Mouse (Mus musculus): ENCODE measurements at regions not wholly inside any gene's neighbourhood (a gene's known extent, or its start where the extent isn't known, plus 50 kb on each side); places are given as distances from the start of the nearest gene placed in this dataset.

GRCm38 (mm10) chr11:66789997-66790396 lies 121.8 kb upstream of the Pirt start:
- WGBS, result 60% methylated on average over 3 of the region's 3 CpGs
- Histone ChIP-seq H3K9me3 (0 out of 2 replicates have a peak, but pooled peaks cover 4% of the 10 kb centered on the region), H3K4me2 (replicated peaks) (no peak overlapping the region), H3K4me1 (replicated peaks) (no peaks in the 10 kb centered on the region), H3K27me3 (no peaks in the 10 kb centered on the region), H3K4me3 (replicated peaks) (no peak overlapping the region), H3K27ac (no peak overlapping the region), H3K9ac (replicated peaks) (no peak overlapping the region), H3K36me3 (no peaks in the 10 kb centered on the region)
- no peak for ATAC-seq

- Histone ChIP-seq H3K4me3 (replicated peaks) (no peak overlapping the region), H3K9ac (replicated peaks) (no peak overlapping the region), H3K4me2 (replicated peaks) (no peak overlapping the region), H3K27me3 (no peaks in the 10 kb centered on the region), H3K27ac (no peak overlapping the region), H3K9me3 (no peaks in the 10 kb centered on the region), H3K36me3 (no peaks in the 10 kb centered on the region), H3K4me1 (replicated peaks) (no peaks in the 10 kb centered on the region)
- WGBS, result 94% methylated on average over 5 of the region's 5 CpGs
- no peak for ATAC-seq
These were observed 104.9 kb upstream of the Pirt start for GRCm38 (mm10) chr11:66806887-66807286.

- peak; percentile 45; the same call in 1 of the 2 replicates for ATAC-seq
- no peak overlapping the region for H3K4me3 ChIP-seq (replicated peaks)
These were observed 98.5 kb upstream of the Pirt start for GRCm38 (mm10) chr11:66813310-66813709.

GRCm38 (mm10) chr11:66813731-66814130 lies 98.0 kb upstream of the Pirt start:
- ATAC-seq, result peak; percentile 43; the same call in 1 of the 2 replicates
- Histone ChIP-seq H3K4me2 (replicated peaks) (no peak overlapping the region), H3K4me1 (replicated peaks) (peaks cover 12% of the 10 kb centered on the region), H3K36me3 (no peaks in the 10 kb centered on the region), H3K27ac (peak overlapping the region; percentile 10; the same call in 1 of the 2 replicates), H3K9me3 (no peaks in the 10 kb centered on the region), H3K27me3 (no peaks in the 10 kb centered on the region), H3K4me3 (replicated peaks) (no peak overlapping the region), H3K9ac (replicated peaks) (no peak overlapping the region)
- 50% methylated on average over 4 of the region's 4 CpGs for WGBS

More at GRCm38 (mm10) chr11:66813310-66813709, 98.5 kb upstream of the Pirt start:
- no peaks in the 10 kb centered on the region for H3K9me3 ChIP-seq
- no peak overlapping the region for H3K4me2 ChIP-seq (replicated peaks)
- no peaks in the 10 kb centered on the region for H3K27me3 ChIP-seq
- no peaks in the 10 kb centered on the region for H3K36me3 ChIP-seq
- H3K9ac ChIP-seq (replicated peaks), result no peak overlapping the region
- WGBS, result 76% methylated on average over 5 of the region's 5 CpGs
- H3K27ac ChIP-seq, result peak overlapping the region; percentile 10; the same call in 1 of the 2 replicates
- H3K4me1 ChIP-seq (replicated peaks), result peaks cover 12% of the 10 kb centered on the region

- Histone ChIP-seq H3K4me2 (replicated peaks) (no peak overlapping the region), H3K4me1 (replicated peaks) (peaks cover 12% of the 10 kb centered on the region), H3K36me3 (no peaks in the 10 kb centered on the region), H3K9me3 (no peaks in the 10 kb centered on the region), H3K9ac (replicated peaks) (no peak overlapping the region), H3K4me3 (replicated peaks) (no peak overlapping the region), H3K27ac (no peak overlapping the region), H3K27me3 (no peaks in the 10 kb centered on the region; the same call in 1 of the 2 replicates)
- no peak for ATAC-seq
- 89% methylated on average over 5 of the region's 5 CpGs for WGBS
These were observed 75.9 kb upstream of the Pirt start for GRCm38 (mm10) chr11:66835864-66836263.

- no peaks in the 10 kb centered on the region for H3K9me3 ChIP-seq
- WGBS, result 76% methylated on average over 2 of the region's 2 CpGs
- H3K27me3 ChIP-seq, result no peaks in the 10 kb centered on the region; the same call in 1 of the 2 replicates
- peak; percentile 55; the same call in 1 of the 2 replicates for ATAC-seq
- H3K9ac ChIP-seq (replicated peaks), result no peak overlapping the region
- no peaks in the 10 kb centered on the region for H3K36me3 ChIP-seq
- H3K4me2 ChIP-seq (replicated peaks), result no peak overlapping the region
- H3K4me3 ChIP-seq (replicated peaks), result no peak overlapping the region
- peaks cover 12% of the 10 kb centered on the region for H3K4me1 ChIP-seq (replicated peaks)
- no peak overlapping the region for H3K27ac ChIP-seq
These were observed 75.0 kb upstream of the Pirt start for GRCm38 (mm10) chr11:66836633-66837380.

GRCm38 (mm10) chr11:66845238-66845637 lies 66.5 kb upstream of the Pirt start:
- no peak for ATAC-seq
- H3K27me3 ChIP-seq, result no peaks in the 10 kb centered on the region
- no peaks in the 10 kb centered on the region for H3K9me3 ChIP-seq
- peak overlapping the region; percentile 81 for H3K27ac ChIP-seq
- H3K4me2 ChIP-seq (replicated peaks), result no peak overlapping the region
- no peaks in the 10 kb centered on the region for H3K36me3 ChIP-seq
- H3K4me3 ChIP-seq (replicated peaks), result no peak overlapping the region
- H3K4me1 ChIP-seq (replicated peaks), result peaks cover 25% of the 10 kb centered on the region
- no peak overlapping the region for H3K9ac ChIP-seq (replicated peaks)

- Histone ChIP-seq H3K27ac (peak overlapping the region; percentile 81), H3K9me3 (no peaks in the 10 kb centered on the region), H3K4me3 (replicated peaks) (no peak overlapping the region), H3K9ac (replicated peaks) (no peak overlapping the region), H3K4me2 (replicated peaks) (no peak overlapping the region; the same call in 1 of the 2 replicates), H3K36me3 (no peaks in the 10 kb centered on the region), H3K27me3 (no peaks in the 10 kb centered on the region), H3K4me1 (replicated peaks) (peaks cover 25% of the 10 kb centered on the region)
- peak; percentile 97 for ATAC-seq
- 6% methylated on average over 9 of the region's 9 CpGs for WGBS
These were observed 65.6 kb upstream of the Pirt start for GRCm38 (mm10) chr11:66846043-66846775.
